Mouse (Mus musculus): ENCODE data around the gene Smco3. TPM values are rescaled to one million over a fixed set of nuclear protein-coding genes. Genes with fewer than 3 reads are reported as not detected.
"Not testable (repeated sequence)": the region's sequence is repeated elsewhere in the genome, so short reads cannot be mapped to it uniquely, and the experiment has no call there.

Gene Smco3
- polyA plus RNA-seq (2021) = 0.24 TPM

DNA sequence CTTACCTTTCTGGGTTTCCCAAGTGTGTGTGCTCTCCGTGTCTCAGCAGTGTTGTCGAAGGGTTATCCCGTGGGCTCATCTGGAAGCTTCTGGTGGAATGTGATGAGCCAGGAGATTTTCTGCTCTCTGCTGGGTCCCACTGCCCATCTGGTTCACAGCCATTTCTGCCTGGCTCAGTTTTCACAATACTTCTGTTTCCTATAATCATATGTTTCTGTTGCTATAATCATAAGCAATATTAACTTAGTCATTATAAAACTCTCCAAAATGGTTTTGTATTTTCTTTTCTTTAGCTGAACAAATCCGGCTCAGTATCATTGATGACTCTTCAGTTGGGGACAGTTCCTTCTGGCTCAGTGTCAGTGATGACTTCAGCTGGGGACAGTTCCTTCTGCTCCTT lies at the start of gene Smco3:
Gene Smco3, minus strand, starts transcription at position 101 of the 400 bp plus-strand sequence.
- ATAC-seq = no peak
- in situ Hi-C loops (cut with MboI; ENCODE audit: low pct_unique_long_range_greater_than_20kb) = no loop called here
- no peaks in the 10 kb centered on the region for H3K27me3 ChIP-seq
- TF ChIP-seq CTCF (IDR thresholded peaks at IDR 0.05) = no peak
- ChIA-PET CTCF (interaction anchor here (0.7 to 1.0 kb wide), 2 partner anchors 20 to 30 kb away, joined by 3 read pairs; no protein-coding TSS in a partner anchor), POLR2A (interaction anchor here (2.5 kb wide), 1 partner anchor 31 kb away, joined by 12 read pairs; the partner anchor contains the start of gene Hist4h4)
- no peak for DNase-seq (ENCODE audit: low read depth, low spot score)

DNA sequence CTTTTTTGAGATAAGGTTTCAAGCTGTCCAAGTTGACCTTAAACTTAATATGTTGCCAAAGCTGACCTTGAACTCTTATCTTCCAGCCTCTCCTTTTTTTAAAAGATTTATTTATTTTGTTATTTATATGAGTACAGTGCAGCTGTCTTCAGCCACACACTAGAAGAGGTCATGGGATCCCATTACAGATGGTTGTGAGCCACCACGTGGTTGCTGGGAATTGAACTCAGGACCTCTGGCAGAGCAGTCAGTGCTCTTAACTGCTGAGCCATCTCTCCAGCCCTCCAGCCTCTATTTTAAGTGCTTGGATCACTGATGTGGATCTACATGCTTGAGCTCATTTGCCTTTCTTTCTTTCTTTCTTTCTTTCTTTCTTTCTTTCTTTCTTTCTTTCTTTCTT lies 49.5 kb upstream of the Smco3 start:
- in situ Hi-C loops (cut with MboI; ENCODE audit: low pct_unique_long_range_greater_than_20kb); H3K27me3 ChIP-seq; POLR2A ChIA-PET; ATAC-seq; DNase-seq (ENCODE audit: low read depth, low spot score): not testable (repeated sequence)
- CTCF ChIA-PET = interaction anchor here (1.2 to 1.5 kb wide), 2 partner anchors 35 to 96 kb away, joined by 4 read pairs; no protein-coding TSS in a partner anchor

DNA sequence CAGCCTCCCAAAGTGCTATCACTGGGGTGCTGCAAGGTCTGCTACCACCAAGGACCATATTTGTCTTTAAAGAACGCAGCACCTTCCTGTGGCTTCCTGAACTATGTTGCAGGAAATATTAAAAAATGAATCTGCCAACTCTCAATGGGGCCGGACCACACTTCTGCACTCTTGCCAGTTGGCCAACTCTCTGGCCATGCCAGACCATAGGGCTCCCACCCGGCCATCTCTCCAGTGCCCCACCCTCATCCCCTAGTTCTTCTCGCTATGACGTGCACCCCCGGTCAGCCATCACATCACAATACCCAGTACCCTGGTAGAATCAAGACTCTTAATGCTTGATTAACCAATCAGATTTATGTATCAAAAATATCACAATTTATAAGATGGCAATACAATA lies 48.7 kb upstream of the Smco3 start:
- in situ Hi-C loops (cut with MboI; ENCODE audit: low pct_unique_long_range_greater_than_20kb) = no loop called here
- POLR2A ChIA-PET = no interaction called here
- no peaks in the 10 kb centered on the region for H3K27me3 ChIP-seq
- CTCF ChIA-PET = interaction anchor here (1.2 to 1.5 kb wide), 2 partner anchors 36 to 96 kb away, joined by 4 read pairs; no protein-coding TSS in a partner anchor
- no peak for ATAC-seq
- no peak for DNase-seq (ENCODE audit: low read depth, low spot score)
- TF ChIP-seq CTCF (IDR thresholded peaks at IDR 0.05) = no peak

- no peak for ATAC-seq
- DNase-seq (ENCODE audit: low read depth, low spot score) = no peak
- in situ Hi-C loops (cut with MboI; ENCODE audit: low pct_unique_long_range_greater_than_20kb) = no loop called here
- no peak for TF ChIP-seq CTCF (IDR thresholded peaks at IDR 0.05)
- CTCF ChIA-PET = interaction anchor here (1.2 kb wide), 1 partner anchor 20 kb away, joined by 3 read pairs; no protein-coding TSS in a partner anchor
- no peaks in the 10 kb centered on the region for H3K27me3 ChIP-seq
- POLR2A ChIA-PET = no interaction called here
Observed at GRCm38 (mm10) chr6:136883431-136883915, 48.2 kb upstream of the Smco3 start.

DNA sequence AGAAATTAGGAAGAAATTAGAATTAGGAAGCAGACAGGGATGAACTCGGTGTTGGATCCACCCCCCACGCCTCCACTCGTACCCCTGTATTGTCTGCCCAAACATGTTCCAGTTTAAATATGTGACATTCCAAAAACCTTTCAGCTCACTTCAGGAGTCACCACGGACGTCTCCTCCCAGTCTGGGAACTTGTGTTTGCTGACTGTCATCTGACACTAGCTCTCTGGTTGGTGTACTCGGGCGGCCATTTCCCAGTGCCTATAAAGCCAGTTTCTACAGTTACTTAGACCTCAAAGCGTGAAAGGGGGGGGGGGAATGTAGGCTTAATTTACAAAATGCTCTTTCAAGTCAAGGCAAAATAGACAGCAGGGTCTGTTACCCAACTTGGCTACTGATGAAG lies 46.4 kb upstream of the Smco3 start:
- CTCF ChIA-PET = interaction anchor here (0.8 to 1.2 kb wide), 2 partner anchors 40 to 87 kb away, joined by 3 read pairs; no protein-coding TSS in a partner anchor
- no peaks in the 10 kb centered on the region for H3K27me3 ChIP-seq
- in situ Hi-C loops (cut with MboI; ENCODE audit: low pct_unique_long_range_greater_than_20kb) = no loop called here
- no peak for DNase-seq (ENCODE audit: low read depth, low spot score)
- ATAC-seq = no peak
- POLR2A ChIA-PET = no interaction called here
- no peak for TF ChIP-seq CTCF (IDR thresholded peaks at IDR 0.05)

- no peak for DNase-seq (ENCODE audit: low read depth, low spot score)
- POLR2A ChIA-PET = no interaction called here
- H3K27me3 ChIP-seq = no peaks in the 10 kb centered on the region
- CTCF ChIA-PET = interaction anchor here (1.2 to 2.2 kb wide), 2 partner anchors 8 to 11 kb away, joined by 6 read pairs; no protein-coding TSS in a partner anchor
- ATAC-seq = no peak
- no peak for TF ChIP-seq CTCF (IDR thresholded peaks at IDR 0.05)
- in situ Hi-C loops (cut with MboI; ENCODE audit: low pct_unique_long_range_greater_than_20kb) = loop anchor here (5.0 kb wide), 1 partner anchor 42 kb away; no protein-coding TSS in a partner anchor
Observed at GRCm38 (mm10) chr6:136875670-136876069, 40.4 kb upstream of the Smco3 start, which contains the start of gene Mgp. Gene Mgp (minus strand): TSS chr6:136875823.

DNA sequence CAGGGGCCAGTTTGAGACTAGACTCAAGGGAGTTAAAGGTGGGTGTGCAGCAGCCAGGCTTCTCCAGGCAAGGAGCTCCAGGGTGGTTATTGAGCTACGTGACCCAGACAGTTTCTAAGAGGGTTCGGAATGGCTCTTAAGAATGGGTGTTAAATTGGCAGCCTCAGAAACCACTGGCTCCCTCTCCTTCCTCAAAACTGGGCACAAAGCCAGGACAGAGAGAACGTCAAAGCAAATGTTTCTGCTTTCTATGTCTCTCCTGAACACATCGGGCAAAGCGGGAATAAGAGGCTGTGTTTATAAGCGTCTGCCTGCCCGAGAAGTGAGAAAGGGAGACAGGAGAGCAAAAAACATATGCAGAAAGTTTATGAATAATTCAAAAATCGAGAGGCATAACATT lies 39.3 kb upstream of the Smco3 start:
- ChIA-PET POLR2A (no interaction called here), CTCF (interaction anchor here (1.2 to 2.2 kb wide), 2 partner anchors 9 to 26 kb away, joined by 3 to 6 read pairs; no protein-coding TSS in a partner anchor)
- TF ChIP-seq CTCF (IDR thresholded peaks at IDR 0.05) = no peak
- in situ Hi-C loops (cut with MboI; ENCODE audit: low pct_unique_long_range_greater_than_20kb) = no loop called here
- ATAC-seq (no peak), DNase-seq (ENCODE audit: low read depth, low spot score) (no peak)
- no peaks in the 10 kb centered on the region for H3K27me3 ChIP-seq

DNA sequence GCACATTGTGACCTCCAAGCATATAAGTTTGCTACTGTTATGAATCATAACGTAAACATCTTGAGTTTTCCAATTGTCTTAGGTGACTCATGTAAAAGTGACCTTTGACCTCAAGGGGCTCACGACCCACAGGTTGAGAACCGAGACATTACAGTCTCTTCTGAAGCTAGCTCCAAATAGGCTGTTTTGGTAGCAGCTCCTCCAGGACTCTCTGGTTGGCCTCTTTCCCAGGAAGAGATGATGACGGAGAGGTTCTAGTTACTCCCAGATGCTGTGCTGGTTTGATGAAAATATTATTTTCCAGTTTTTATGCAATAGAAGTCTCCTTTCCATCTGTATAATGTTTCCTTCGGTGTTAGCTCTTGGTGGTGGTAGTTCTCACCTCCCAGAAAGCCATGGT lies 33.7 kb upstream of the Smco3 start:
- in situ Hi-C loops (cut with MboI; ENCODE audit: low pct_unique_long_range_greater_than_20kb) = no loop called here
- TF ChIP-seq CTCF (IDR thresholded peaks at IDR 0.05) = no peak
- ChIA-PET CTCF (interaction anchor here (1.0 kb wide), 1 partner anchor 22 kb away, joined by 3 read pairs; no protein-coding TSS in a partner anchor), POLR2A (no interaction called here)
- no peak for DNase-seq (ENCODE audit: low read depth, low spot score)
- no peak for ATAC-seq
- no peaks in the 10 kb centered on the region for H3K27me3 ChIP-seq

- TF ChIP-seq CTCF (IDR thresholded peaks at IDR 0.05) = no peak
- ChIA-PET CTCF (interaction anchor here (1.3 to 2.0 kb wide), 5 partner anchors 8 to 103 kb away, joined by 3 to 8 read pairs (median 6); no protein-coding TSS in a partner anchor), POLR2A (interaction anchor here (1.0 kb wide), 1 partner anchor 11 kb away, joined by 4 read pairs; no protein-coding TSS in a partner anchor)
- DNase-seq (ENCODE audit: low read depth, low spot score) (no peak), ATAC-seq (no peak)
- in situ Hi-C loops (cut with MboI; ENCODE audit: low pct_unique_long_range_greater_than_20kb) = no loop called here
- no peaks in the 10 kb centered on the region for H3K27me3 ChIP-seq
Observed at GRCm38 (mm10) chr6:136866150-136866549, 30.9 kb upstream of the Smco3 start.

GRCm38 (mm10) chr6:136865360-136865759 lies 30.1 kb upstream of the Smco3 start:
- in situ Hi-C loops (cut with MboI; ENCODE audit: low pct_unique_long_range_greater_than_20kb) = no loop called here
- ATAC-seq (no peak), DNase-seq (ENCODE audit: low read depth, low spot score) (no peak)
- no peaks in the 10 kb centered on the region for H3K27me3 ChIP-seq
- ChIA-PET POLR2A (no interaction called here), CTCF (interaction anchor here (1.0 to 2.0 kb wide), 5 partner anchors 9 to 104 kb away, joined by 4 to 8 read pairs (median 6); no protein-coding TSS in a partner anchor)
- TF ChIP-seq CTCF (IDR thresholded peaks at IDR 0.05) = no peak

DNA sequence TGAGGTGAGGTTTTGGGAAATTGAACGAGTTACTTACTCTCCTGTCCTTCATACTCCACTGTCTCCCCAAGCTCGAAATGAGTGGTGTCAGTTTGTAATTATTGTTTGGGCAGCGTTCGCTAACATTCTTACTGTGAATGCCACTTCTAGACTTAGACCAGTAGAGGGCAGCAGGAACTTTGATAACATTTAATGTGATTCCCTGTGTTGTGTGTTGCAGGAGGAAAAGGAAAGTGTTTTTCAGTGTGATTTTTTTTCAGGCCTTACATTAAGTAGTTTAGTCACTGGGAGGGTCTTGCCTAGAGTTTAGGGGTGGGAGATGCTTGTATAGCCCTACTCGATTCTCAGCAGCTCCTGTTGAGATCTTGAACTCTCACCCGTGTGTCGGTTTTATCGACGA lies 25.8 kb upstream of the Smco3 start:
- no peak for ATAC-seq
- CTCF ChIA-PET = interaction anchor here (0.8 to 4.3 kb wide), 15 partner anchors 10 to 129 kb away, joined by 3 to 35 read pairs (median 4); partner anchors contain the start of genes Erp27, Hist4h4 and Pde6h
- peak; percentile 57 for TF ChIP-seq CTCF (IDR thresholded peaks at IDR 0.05)
- POLR2A ChIA-PET = no interaction called here
- DNase-seq (ENCODE audit: low read depth, low spot score) = peak; percentile 19
- in situ Hi-C loops (cut with MboI; ENCODE audit: low pct_unique_long_range_greater_than_20kb) = loop anchor here (5.0 kb wide), 1 partner anchor 106 kb away; no protein-coding TSS in a partner anchor
- H3K27me3 ChIP-seq = no peaks in the 10 kb centered on the region
